ENCODE assay signal across 8 mouse cellular contexts in genomic region chr2:180256296-180257000, GRCm38 (mm10). TPM values are rescaled to one million over a fixed set of nuclear protein-coding genes. Genes with fewer than 3 reads are reported as not detected.
A peak's percentile ranks its signal among the peaks of the same experiment; 100 is the strongest.
DNase-seq lines count a peak whose midpoint lies in the region; ATAC-seq and TF ChIP-seq lines count a peak whose summit lies in the region.

No protein-coding gene starts in this region.

- no peaks in the 10 kb centered on the region for H3K36me3 ChIP-seq in hindbrain, embryonic 11.5 days (ENCODE audit: control insufficient read depth, insufficient read depth, low read length)
- peaks cover 36% of the 10 kb centered on the region for H3K36me3 ChIP-seq in midbrain, embryonic 10.5 days

- TF ChIP-seq CTCF in layer of hippocampus, adult 2 months (conservative IDR thresholded peaks at IDR 0.05), result no peak
- no peak for TF ChIP-seq CTCF in bone marrow, adult 2 months (IDR thresholded peaks at IDR 0.05; ENCODE audit: control insufficient read depth, insufficient read depth, low read length)

- peak overlapping the region; percentile 71 for H3K4me3 ChIP-seq in layer of hippocampus, adult 2 months
- H3K4me3 ChIP-seq in bone marrow, adult 2 months (replicated peaks; ENCODE audit: control insufficient read depth, low read depth, low read length), result peak overlapping the region; percentile 85
- peak overlapping the region; percentile 92 for H3K4me3 ChIP-seq in hindbrain, embryonic 11.5 days (ENCODE audit: low read depth, low read length)
- H3K4me3 ChIP-seq in midbrain, embryonic 10.5 days, result peak overlapping the region; percentile 81

- 20% methylated on average over 26 of the region's 26 CpGs for WGBS in bone marrow, adult 2 months
- WGBS in hindbrain, embryonic 11.5 days, result 25% methylated on average over 26 of the region's 26 CpGs
- 25% methylated on average over 26 of the region's 26 CpGs for WGBS in midbrain, embryonic 10.5 days

- peaks cover 4% of the 10 kb centered on the region; the same call in 1 of the 2 replicates for H3K4me1 ChIP-seq in bone marrow, adult 2 months (ENCODE audit: control insufficient read depth, insufficient read depth, low read length)
- H3K4me1 ChIP-seq in hindbrain, embryonic 11.5 days (replicated peaks; ENCODE audit: control insufficient read depth, insufficient read depth, low read length), result no peaks in the 10 kb centered on the region; the same call in 1 of the 2 replicates
- peaks cover 33% of the 10 kb centered on the region for H3K4me1 ChIP-seq in midbrain, embryonic 10.5 days

- peak overlapping the region; percentile 68 for H3K9ac ChIP-seq in hindbrain, embryonic 11.5 days (ENCODE audit: low read depth, low read length)

- no peaks in the 10 kb centered on the region for H3K9me3 ChIP-seq in hindbrain, embryonic 11.5 days (ENCODE audit: control insufficient read depth, low read length)
- H3K9me3 ChIP-seq in midbrain, embryonic 10.5 days (replicated peaks), result no peaks in the 10 kb centered on the region

- DNase-seq in layer of hippocampus, adult 2 months (ENCODE audit: low spot score in 2 of 2), result no peak
- DNase-seq in layer of hippocampus, adult 9-11 months, result no peak
- DNase-seq in hindbrain, embryonic 11.5 days (ENCODE audit: low spot score), result no peak
- no peak for DNase-seq in midbrain, embryonic 10.5 days (ENCODE audit: low spot score)
- no peak for DNase-seq in c-Kit-positive CD71-positive TER-119-positive erythroid progenitor cells, embryonic 14.5 days (ENCODE audit: low spot score)
- no peak for DNase-seq in cerebellum, postnatal 4 days (ENCODE audit: low spot score in 2 of 2)
- no peak for DNase-seq in adrenal gland, postnatal 14 days

- no peaks in the 10 kb centered on the region for H3K27me3 ChIP-seq in hindbrain, embryonic 11.5 days (ENCODE audit: control insufficient read depth, insufficient read depth, low read length)
- no peaks in the 10 kb centered on the region for H3K27me3 ChIP-seq in midbrain, embryonic 10.5 days (ENCODE audit: low read depth, poor library complexity, severe bottlenecking)

- peak overlapping the region; percentile 94 for H3K27ac ChIP-seq in layer of hippocampus, adult 2 months
- H3K27ac ChIP-seq in bone marrow, adult 2 months (ENCODE audit: control insufficient read depth, insufficient read depth, low read depth, low read length, poor library complexity), result peak overlapping the region; percentile 80
- peak overlapping the region; percentile 86 for H3K27ac ChIP-seq in hindbrain, embryonic 11.5 days (ENCODE audit: low read depth, low read length)
- H3K27ac ChIP-seq in midbrain, embryonic 10.5 days (replicated peaks), result peak overlapping the region; percentile 91

- ATAC-seq in hindbrain, embryonic 11.5 days (ENCODE audit: low FRiP score), result peak; percentile 75

- peak overlapping the region; percentile 49 for H3K4me2 ChIP-seq in hindbrain, embryonic 11.5 days (replicated peaks; ENCODE audit: low read depth, low read length)

- TF ChIP-seq POLR2A in bone marrow, adult 2 months (IDR thresholded peaks at IDR 0.05; ENCODE audit: borderline replicate concordance, control insufficient read depth, low read depth, low read length), result no peak

RNA-seq across cellular contexts. Expression of gene Rps21, which starts 0.7 kb away (rescaled TPM):
- total RNA-seq in layer of hippocampus, adult 2 months (2021), result 100 to 1,000 TPM; 713 to 738 TPM
- 1,144 and 1,728 TPM in 2 replicates for polyA plus RNA-seq in bone marrow, adult 2 months (2011; ENCODE audit: insufficient read depth, insufficient read length, low replicate concordance, missing spikeins)
- 432 and 442 TPM in 2 replicates for polyA plus RNA-seq in hindbrain, embryonic 11.5 days (2014; fragmentation: Nextera tagmentation; extraction: Ambion mirVana)
- polyA plus RNA-seq in midbrain, embryonic 10.5 days (2016; fragmentation: Nextera tagmentation; extraction: Ambion mirVana), result 409 and 515 TPM in 2 replicates
- 787 and 921 TPM in 2 replicates for total RNA-seq in adrenal gland, postnatal 14 days (2021)

RNA-seq across cellular contexts. Expression of gene Cables2, which starts 16.8 kb away (rescaled TPM):
- total RNA-seq in layer of hippocampus, adult 2 months (2021), result 10 to 100 TPM; 31.6 to 37.5 TPM
- 12.2 and 16.3 TPM in 2 replicates for polyA plus RNA-seq in bone marrow, adult 2 months (2011; ENCODE audit: insufficient read depth, insufficient read length, low replicate concordance, missing spikeins)
- 14.0 and 16.8 TPM in 2 replicates for polyA plus RNA-seq in hindbrain, embryonic 11.5 days (2014; fragmentation: Nextera tagmentation; extraction: Ambion mirVana)
- polyA plus RNA-seq in midbrain, embryonic 10.5 days (2016; fragmentation: Nextera tagmentation; extraction: Ambion mirVana), result 12.1 and 14.0 TPM in 2 replicates
- total RNA-seq in adrenal gland, postnatal 14 days (2021), result 17.8 and 18.4 TPM in 2 replicates

RNA-seq across cellular contexts. Expression of gene Lama5, which starts 30.8 kb away (rescaled TPM):
- total RNA-seq in layer of hippocampus, adult 2 months (2021), result 1 to 10 TPM; 6.9 to 8.9 TPM
- polyA plus RNA-seq in bone marrow, adult 2 months (2011; ENCODE audit: insufficient read depth, insufficient read length, low replicate concordance, missing spikeins), result 1.5 and 6.6 TPM in 2 replicates
- 3.3 and 4.4 TPM in 2 replicates for polyA plus RNA-seq in hindbrain, embryonic 11.5 days (2014; fragmentation: Nextera tagmentation; extraction: Ambion mirVana)
- polyA plus RNA-seq in midbrain, embryonic 10.5 days (2016; fragmentation: Nextera tagmentation; extraction: Ambion mirVana), result 5.3 and 6.4 TPM in 2 replicates
- total RNA-seq in adrenal gland, postnatal 14 days (2021), result 48.7 and 55.1 TPM in 2 replicates

RNA-seq across cellular contexts. Expression of gene Rbbp8nl, which starts 33.2 kb away (rescaled TPM):
- total RNA-seq in layer of hippocampus, adult 2 months (2021), result not detected
- not detected in 2 replicates for polyA plus RNA-seq in bone marrow, adult 2 months (2011; ENCODE audit: insufficient read depth, insufficient read length, low replicate concordance, missing spikeins)
- 0.08 TPM in 1 of 2 replicates, not detected in the other for polyA plus RNA-seq in hindbrain, embryonic 11.5 days (2014; fragmentation: Nextera tagmentation; extraction: Ambion mirVana)
- 0.11 TPM in 1 of 2 replicates, not detected in the other for polyA plus RNA-seq in midbrain, embryonic 10.5 days (2016; fragmentation: Nextera tagmentation; extraction: Ambion mirVana)
- total RNA-seq in adrenal gland, postnatal 14 days (2021), result not detected in 2 replicates
